Mouse (Mus musculus) adrenal gland, adult 10 weeks (tissue): ENCODE data around the gene Zfhx2. TPM values are rescaled to one million over a fixed set of nuclear protein-coding genes. Genes with fewer than 3 reads are reported as not detected.

ENCODE experiments used
- polyA plus RNA-seq: library from polyadenylated mRNA; stranded (reverse); fragments of 350-450 nt; fragmentation: Illumina TruSeq; extraction: RNeasy Lipid Tissue Mini Kit (QIAGEN cat#74804); gene quantifications from one replicate; pipeline ENCODE4 v1.2.3, GENCODE M21; 2014; ENCODE audit warnings: low read depth, low replicate concordance

The Zfhx2 gene
- 0.99 TPM for polyA plus RNA-seq

GRCm38 (mm10) chr14:55092011-55092577, at the start of gene Zfhx2:
Zfhx2 (minus strand) TSS chr14:55092324.

DNA sequence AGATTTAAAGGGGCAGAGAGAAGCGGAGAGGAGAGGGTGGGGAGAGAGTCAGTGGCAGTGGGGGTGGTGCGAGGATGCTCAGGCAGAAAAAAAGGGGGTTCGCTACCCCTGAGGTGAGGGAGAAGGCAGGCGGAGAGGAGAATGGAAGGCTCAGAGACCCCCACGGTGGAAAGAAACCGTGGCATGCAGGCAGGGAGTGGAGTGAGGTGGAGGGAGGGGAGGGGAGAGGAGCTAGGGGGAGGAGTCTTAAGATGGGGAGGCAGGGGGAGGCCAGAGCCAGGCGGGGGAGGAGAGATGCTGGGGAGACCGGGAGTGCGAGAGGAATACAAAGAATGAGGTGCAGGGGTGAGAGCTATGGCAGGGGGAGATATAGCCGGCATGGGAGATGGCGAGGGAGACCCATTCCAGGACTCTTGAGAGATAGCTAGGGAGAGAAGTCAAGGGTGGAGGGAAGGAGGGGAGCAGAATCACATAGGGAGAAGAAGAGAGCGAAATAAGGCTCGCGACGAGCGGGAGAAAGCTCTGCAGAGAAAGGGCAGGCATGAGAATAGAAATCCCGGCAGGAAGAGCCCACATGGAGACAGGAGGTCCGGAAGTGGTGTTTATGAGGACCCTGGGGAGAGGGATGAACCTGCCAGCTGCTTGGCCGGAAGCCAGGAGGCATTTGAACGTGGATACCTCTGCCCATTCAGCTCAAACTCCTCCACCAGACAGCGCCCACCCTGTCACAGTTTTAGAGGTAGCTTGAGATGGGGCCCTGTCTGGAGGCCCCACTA, 24.5 kb upstream of the Zfhx2 start, which contains the start of gene Jph4:
Gene Jph4 (minus strand): TSS at position 511 of the 776 bp plus-strand sequence.

DNA sequence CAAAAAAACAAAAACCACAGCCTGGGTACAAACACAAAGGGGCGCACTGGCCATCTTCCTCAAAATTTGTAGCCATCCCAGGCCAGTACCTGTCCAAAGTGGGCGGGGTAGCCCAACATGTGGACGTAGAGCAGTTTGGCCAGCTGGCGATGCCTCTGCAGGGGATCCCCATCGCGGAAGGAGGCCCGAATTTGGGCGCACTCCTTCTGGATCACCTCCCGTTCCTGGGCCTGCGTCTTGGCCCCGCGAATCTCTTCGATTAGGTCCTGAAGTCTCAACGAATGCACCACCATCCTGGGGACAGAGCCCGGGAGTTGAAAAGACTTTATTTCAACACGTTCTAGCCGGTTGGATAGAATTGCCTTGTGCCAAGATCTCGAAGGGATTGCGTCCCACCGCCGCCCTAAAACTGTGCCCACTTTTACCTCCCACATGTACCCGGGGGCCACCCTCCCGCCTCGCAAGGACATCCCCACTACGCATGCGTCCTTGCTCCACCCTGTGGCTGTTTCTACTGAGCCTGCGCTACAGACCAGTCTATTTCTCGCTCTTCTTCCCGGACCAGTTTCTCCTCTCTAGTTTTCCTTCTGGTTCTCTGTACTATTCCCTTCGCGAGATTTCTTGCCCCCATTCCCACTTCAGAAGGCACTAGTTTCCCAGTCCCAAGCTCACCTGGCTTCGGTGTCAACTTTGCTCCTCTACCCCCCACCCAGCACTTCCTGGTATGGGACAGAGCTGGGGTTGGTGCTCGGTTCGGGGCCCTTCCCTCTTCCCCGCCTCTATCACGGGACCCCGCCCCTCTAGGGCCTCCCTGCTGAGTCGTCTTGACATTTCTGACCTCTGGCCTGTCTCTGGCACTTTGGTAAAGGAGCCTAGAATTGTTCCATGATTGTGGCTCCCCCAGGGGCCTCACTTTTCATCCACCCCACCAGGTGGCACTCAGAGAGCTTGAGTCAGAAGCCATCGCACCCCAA, 14.0 kb upstream of the Zfhx2 start, which contains the start of gene Ap1g2:
Gene Ap1g2 (minus strand): TSS at position 758 of the 974 bp plus-strand sequence.

GRCm38 (mm10) chr14:55094704-55095231, 2.6 kb upstream of the Zfhx2 start, which contains the start of gene Thtpa:
Thtpa (plus strand) TSS chr14:55094784.

GRCm38 (mm10) chr14:55014991-55015766, 76.9 kb downstream of the Zfhx2 start, which contains the start of gene Ngdn:
Ngdn (plus strand) TSS chr14:55015454.

Other genes with a start within 250 kb of the Zfhx2 start
- gene Homez, start 221.4 kb downstream of the Zfhx2 start, polyA plus RNA-seq = 11.6 TPM
- gene Ppp1r3e, start 214.8 kb downstream of the Zfhx2 start, polyA plus RNA-seq = 9.8 TPM
- gene Bcl2l2, start 208.9 kb downstream of the Zfhx2 start, polyA plus RNA-seq = 25.8 TPM
- not detected for gene Gm20521, start 208.9 kb downstream of the Zfhx2 start, polyA plus RNA-seq
- gene Pabpn1, start 199.8 kb downstream of the Zfhx2 start, polyA plus RNA-seq = 49.7 TPM
- 1.6 TPM for gene Slc22a17, start 179.2 kb downstream of the Zfhx2 start, polyA plus RNA-seq
- not detected for gene Efs, start 166.2 kb downstream of the Zfhx2 start, polyA plus RNA-seq
- gene Il25, start 159.6 kb downstream of the Zfhx2 start, polyA plus RNA-seq = not detected
- gene Cmtm5, start 156.1 kb downstream of the Zfhx2 start, polyA plus RNA-seq = not detected
- gene Myh6, start 125.4 kb downstream of the Zfhx2 start, polyA plus RNA-seq = not detected
- gene Gm17428, start 115.4 kb downstream of the Zfhx2 start, polyA plus RNA-seq = not detected
- not detected for gene Myh7, start 97.7 kb downstream of the Zfhx2 start, polyA plus RNA-seq
- gene Ngdn, start 76.9 kb downstream of the Zfhx2 start, polyA plus RNA-seq = 3.3 TPM
- gene Thtpa, start 2.5 kb upstream of the Zfhx2 start, polyA plus RNA-seq = 6.7 TPM
- 3.8 TPM for gene Ap1g2, start 14.3 kb upstream of the Zfhx2 start, polyA plus RNA-seq
- gene Jph4, start 24.6 kb upstream of the Zfhx2 start, polyA plus RNA-seq = 1.2 TPM
- gene Dhrs2, start 129.7 kb upstream of the Zfhx2 start, polyA plus RNA-seq = not detected